Mouse (Mus musculus) intestine, embryonic 16.5 days (tissue): ENCODE measurements around the gene Clec9a. TPM values are rescaled to one million over a fixed set of nuclear protein-coding genes. Genes with fewer than 3 reads are reported as not detected.

Experiments used
- ATAC-seq: fragments of 200-750 bp; cut with Nextera tagmentation; 2 replicates; pipeline ENCODE4 v1.8.0; 2017; ENCODE audit warnings: moderate TSS enrichment, moderate library complexity
- H3K27ac ChIP-seq: fragments of 300-500 bp; sonication (generic); 2 replicates; pipeline ENCODE4 v1.5.1; 2014; ENCODE audit warnings: mild to moderate bottlenecking, low read length
- H3K27me3 ChIP-seq: fragments of 300-500 bp; sonication (generic); replicated peaks from 2 replicates; pipeline ENCODE4 v1.6.1; 2014; ENCODE audit warnings: low read length, control low read depth, mixed read lengths; ENCODE audit not compliant: control insufficient read depth, insufficient read depth
- H3K36me3 ChIP-seq: fragments of 300-500 bp; sonication (generic); 2 replicates; pipeline ENCODE4 v1.6.1; 2014; ENCODE audit warnings: low read length, control low read depth; ENCODE audit not compliant: control insufficient read depth, insufficient read depth
- H3K4me1 ChIP-seq: fragments of 300-500 bp; sonication (generic); 2 replicates; pipeline ENCODE4 v1.6.1; 2014; ENCODE audit warnings: low read length, control low read depth, mixed read lengths; ENCODE audit not compliant: control insufficient read depth, insufficient read depth
- H3K4me2 ChIP-seq: fragments of 300-500 bp; sonication (generic); 2 replicates; pipeline ENCODE4 v1.6.1; 2014; ENCODE audit warnings: low read depth, low read length, control low read depth
- H3K4me3 ChIP-seq: fragments of 300-500 bp; sonication (generic); 2 replicates; pipeline ENCODE4 v1.5.1; 2014; ENCODE audit warnings: mild to moderate bottlenecking, low read length
- H3K9ac ChIP-seq: fragments of 300-500 bp; sonication (generic); 2 replicates; pipeline ENCODE4 v1.6.1; 2014; ENCODE audit warnings: low read depth, low read length
- H3K9me3 ChIP-seq: fragments of 300-500 bp; sonication (generic); 2 replicates; pipeline ENCODE4 v1.6.1; 2016; ENCODE audit warnings: low read length, control low read depth; ENCODE audit not compliant: control insufficient read depth
- WGBS: fragments of 180-500 bp; shearing (Covaris S2); extraction: QIAGEN DNeasy Blood & Tissue Kit; methylation state at CpG from one replicate; pipeline ENCODE4 v1.1.7; 2014; 5-methylcytosine and 5-hydroxymethylcytosine counted together
- polyA plus RNA-seq: library from polyadenylated mRNA; unstranded; fragments of >200 nt; fragmentation: Nextera tagmentation; extraction: Ambion mirVana; gene quantifications from 2 replicates; pipeline ENCODE4 v1.2.1, GENCODE M21; 2015

Gene Clec9a
- polyA plus RNA-seq, 1 experiment from 2014 or later: 0.09 TPM

DNA sequence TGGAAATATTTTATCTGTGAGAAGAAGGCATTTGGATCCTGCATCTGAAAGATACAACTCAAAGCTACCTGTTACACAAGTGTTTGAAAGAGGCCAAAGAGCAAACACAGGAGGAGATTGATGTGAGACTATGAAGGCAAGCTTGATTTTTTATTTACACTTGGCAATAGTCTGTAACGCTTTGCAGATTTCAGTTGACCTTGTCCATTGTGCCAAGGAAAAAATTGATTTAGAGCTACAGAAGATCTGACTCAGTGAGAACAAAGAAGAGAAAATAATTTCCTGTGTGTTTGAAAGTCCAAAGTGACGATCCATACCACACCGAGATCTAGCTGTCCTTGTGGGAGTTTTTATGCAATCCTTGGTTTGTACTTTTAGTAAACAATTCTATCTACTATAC, 13.6 kb downstream of the Clec9a start:
- H3K36me3 ChIP-seq: no peaks in the 10 kb centered on the region
- no peak overlapping the region for H3K4me2 ChIP-seq
- 44% methylated on average over 3 of the region's 3 CpGs for WGBS
- H3K4me3 ChIP-seq: no peak overlapping the region
- H3K27ac ChIP-seq: no peak overlapping the region
- no peaks in the 10 kb centered on the region for H3K9me3 ChIP-seq
- peaks cover 16% of the 10 kb centered on the region for H3K4me1 ChIP-seq
- no peak overlapping the region for H3K9ac ChIP-seq
- ATAC-seq: no peak
- H3K27me3 ChIP-seq: no peaks in the 10 kb centered on the region

- H3K4me3 ChIP-seq: no peak overlapping the region
- ATAC-seq: peak; percentile 84
- H3K9me3 ChIP-seq: no peaks in the 10 kb centered on the region
- H3K4me1 ChIP-seq: peaks cover 16% of the 10 kb centered on the region
- WGBS: 48% methylated on average over 4 of the region's 4 CpGs
- H3K9ac ChIP-seq: no peak overlapping the region
- H3K27ac ChIP-seq: peak overlapping the region; percentile 47; the same call in 1 of the 2 replicates
- H3K36me3 ChIP-seq: no peaks in the 10 kb centered on the region
- no peak overlapping the region for H3K4me2 ChIP-seq
- no peaks in the 10 kb centered on the region for H3K27me3 ChIP-seq
These were observed 14.5 kb downstream of the Clec9a start for GRCm38 (mm10) chr6:129423040-129423733.

GRCm38 (mm10) chr6:129423734-129424072, 15.0 kb downstream of the Clec9a start:
- H3K27me3 ChIP-seq: no peaks in the 10 kb centered on the region
- H3K36me3 ChIP-seq: no peaks in the 10 kb centered on the region
- H3K4me1 ChIP-seq: peaks cover 16% of the 10 kb centered on the region
- no peaks in the 10 kb centered on the region for H3K9me3 ChIP-seq
- WGBS: 7% methylated on average over 1 of the region's 1 CpGs
- H3K27ac ChIP-seq: peak overlapping the region; percentile 47; the same call in 1 of the 2 replicates
- H3K4me2 ChIP-seq: no peak overlapping the region
- ATAC-seq: peak; percentile 80
- no peak overlapping the region for H3K9ac ChIP-seq
- no peak overlapping the region for H3K4me3 ChIP-seq

GRCm38 (mm10) chr6:129425217-129425616, 16.6 kb downstream of the Clec9a start:
- Histone ChIP-seq H3K27me3 (no peaks in the 10 kb centered on the region), H3K36me3 (no peaks in the 10 kb centered on the region), H3K4me2 (no peak overlapping the region), H3K4me3 (no peak overlapping the region), H3K9ac (no peak overlapping the region), H3K4me1 (peaks cover 16% of the 10 kb centered on the region), H3K27ac (no peak overlapping the region), H3K9me3 (no peaks in the 10 kb centered on the region)
- ATAC-seq: peak; percentile 47; the same call in 1 of the 2 replicates
- WGBS: 32% methylated on average over 5 of the region's 5 CpGs

GRCm38 (mm10) chr6:129425812-129426211, 17.1 kb downstream of the Clec9a start:
- ATAC-seq: no peak
- H3K27ac ChIP-seq: no peak overlapping the region
- H3K36me3 ChIP-seq: no peaks in the 10 kb centered on the region
- H3K9ac ChIP-seq: no peak overlapping the region
- no peaks in the 10 kb centered on the region for H3K9me3 ChIP-seq
- 42% methylated on average over 5 of the region's 5 CpGs for WGBS
- H3K4me2 ChIP-seq: no peak overlapping the region
- H3K4me1 ChIP-seq: peaks cover 16% of the 10 kb centered on the region
- no peaks in the 10 kb centered on the region for H3K27me3 ChIP-seq
- no peak overlapping the region for H3K4me3 ChIP-seq

GRCm38 (mm10) chr6:129427281-129427680, 18.6 kb downstream of the Clec9a start:
- WGBS: 79% methylated on average over 4 of the region's 4 CpGs
- Histone ChIP-seq H3K27ac (no peak overlapping the region), H3K27me3 (no peaks in the 10 kb centered on the region), H3K36me3 (no peaks in the 10 kb centered on the region), H3K4me1 (peaks cover 16% of the 10 kb centered on the region), H3K4me3 (no peak overlapping the region), H3K9me3 (no peaks in the 10 kb centered on the region), H3K9ac (no peak overlapping the region), H3K4me2 (no peak overlapping the region)
- no peak for ATAC-seq

DNA sequence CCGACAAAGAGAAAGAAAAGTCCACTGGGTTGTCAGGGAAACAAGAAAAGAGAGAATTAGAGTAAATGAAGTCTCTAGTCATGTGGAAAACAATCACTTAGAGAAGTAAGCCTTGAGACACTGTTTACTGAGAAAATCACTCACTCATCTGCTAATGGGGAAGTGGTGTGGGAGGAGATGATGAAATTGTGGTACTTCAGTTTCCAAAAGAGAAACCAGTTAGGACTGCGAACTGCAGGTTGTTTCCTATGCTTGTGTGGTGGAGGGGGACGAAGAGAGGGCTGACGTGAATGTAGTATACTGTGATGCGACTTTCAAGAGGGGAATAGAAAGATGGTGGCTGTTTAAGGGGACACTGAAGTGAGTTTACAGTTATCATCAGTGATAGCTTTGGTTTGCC, 25.6 kb downstream of the Clec9a start:
- Histone ChIP-seq H3K9me3 (no peaks in the 10 kb centered on the region), H3K4me3 (no peak overlapping the region), H3K27me3 (no peaks in the 10 kb centered on the region), H3K9ac (no peak overlapping the region), H3K4me1 (no peaks in the 10 kb centered on the region), H3K4me2 (no peak overlapping the region), H3K36me3 (no peaks in the 10 kb centered on the region), H3K27ac (no peak overlapping the region)
- ATAC-seq: no peak
- WGBS: 80% methylated on average over 5 of the region's 5 CpGs

- Histone ChIP-seq H3K27ac (no peak overlapping the region), H3K36me3 (no peaks in the 10 kb centered on the region), H3K9ac (no peak overlapping the region), H3K4me2 (no peak overlapping the region), H3K27me3 (no peaks in the 10 kb centered on the region), H3K4me3 (no peak overlapping the region), H3K4me1 (no peaks in the 10 kb centered on the region), H3K9me3 (no peaks in the 10 kb centered on the region)
- no peak for ATAC-seq
- 86% methylated on average over 3 of the region's 3 CpGs for WGBS
These were observed 27.4 kb downstream of the Clec9a start for GRCm38 (mm10) chr6:129436025-129436424.

GRCm38 (mm10) chr6:129438033-129438432, 29.4 kb downstream of the Clec9a start:
- ATAC-seq: no peak
- 87% methylated on average over 2 of the region's 2 CpGs for WGBS
- Histone ChIP-seq H3K4me2 (no peak overlapping the region), H3K9me3 (no peaks in the 10 kb centered on the region), H3K4me1 (no peaks in the 10 kb centered on the region), H3K27me3 (no peaks in the 10 kb centered on the region), H3K4me3 (no peak overlapping the region), H3K9ac (no peak overlapping the region), H3K27ac (no peak overlapping the region), H3K36me3 (no peaks in the 10 kb centered on the region)

DNA sequence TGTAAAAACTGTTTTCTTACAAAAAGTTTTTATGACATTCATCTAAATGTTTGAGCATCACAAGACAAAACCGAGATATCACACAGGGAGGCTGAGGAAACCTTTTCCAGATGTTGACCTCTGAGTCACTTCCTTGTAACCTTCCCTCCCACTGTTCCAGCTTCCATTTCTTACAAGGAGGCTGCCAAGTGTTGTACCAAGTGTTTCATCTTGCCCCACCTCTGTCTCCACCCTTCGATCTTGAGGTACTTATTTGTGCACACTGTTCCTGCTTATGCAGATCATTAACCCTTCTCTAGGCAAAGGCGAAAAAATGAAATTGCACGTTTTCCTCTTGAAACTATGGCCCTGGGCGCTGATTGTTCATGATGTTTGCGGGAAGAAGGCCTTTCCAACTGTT, 41.1 kb downstream of the Clec9a start:
- no peak for ATAC-seq
- Histone ChIP-seq H3K9me3 (no peaks in the 10 kb centered on the region), H3K4me3 (no peak overlapping the region), H3K27ac (no peak overlapping the region), H3K9ac (no peak overlapping the region), H3K36me3 (no peaks in the 10 kb centered on the region), H3K27me3 (no peaks in the 10 kb centered on the region), H3K4me2 (no peak overlapping the region), H3K4me1 (no peaks in the 10 kb centered on the region)
- WGBS: 72% methylated on average over 6 of the region's 6 CpGs
